Mouse (Mus musculus) bone marrow macrophage, adult 2 months (primary cell): ENCODE data around the gene Exo5.

ENCODE experiments used
- CTCF ChIP-seq: IDR thresholded peaks from 2 replicates; pipeline ENCODE4 v1.5.1; 2012; ENCODE audit warnings: low read depth, mild to moderate bottlenecking, low read length, moderate library complexity
- POLR2A ChIP-seq: IDR thresholded peaks from 2 replicates; pipeline ENCODE4 v1.6.1; 2012; ENCODE audit warnings: mild to moderate bottlenecking, low read depth, low read length, borderline replicate concordance

DNA sequence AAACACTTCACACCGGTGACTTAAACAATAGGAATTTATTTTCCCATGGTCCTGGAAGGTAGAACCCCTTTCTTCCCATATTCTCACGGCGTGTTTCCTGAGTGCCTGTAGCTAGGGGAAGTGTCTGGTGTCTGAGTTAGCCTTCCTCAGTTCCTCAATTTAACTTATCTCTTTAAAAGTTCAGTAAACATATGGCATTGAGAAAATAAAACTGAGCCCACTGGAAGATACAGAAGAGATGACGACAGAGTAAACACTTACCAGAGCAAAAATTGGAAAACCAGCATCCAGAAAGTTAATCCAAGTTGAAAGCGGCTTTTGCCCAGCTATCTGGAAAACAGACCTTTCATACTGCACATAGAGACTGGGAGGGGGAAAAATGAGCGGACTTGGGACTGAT lies 27.3 kb upstream of the Exo5 start:
- TF ChIP-seq POLR2A (no peak), CTCF (no peak)
